Mouse (Mus musculus): ENCODE measurements around the gene Smim8.

DNA sequence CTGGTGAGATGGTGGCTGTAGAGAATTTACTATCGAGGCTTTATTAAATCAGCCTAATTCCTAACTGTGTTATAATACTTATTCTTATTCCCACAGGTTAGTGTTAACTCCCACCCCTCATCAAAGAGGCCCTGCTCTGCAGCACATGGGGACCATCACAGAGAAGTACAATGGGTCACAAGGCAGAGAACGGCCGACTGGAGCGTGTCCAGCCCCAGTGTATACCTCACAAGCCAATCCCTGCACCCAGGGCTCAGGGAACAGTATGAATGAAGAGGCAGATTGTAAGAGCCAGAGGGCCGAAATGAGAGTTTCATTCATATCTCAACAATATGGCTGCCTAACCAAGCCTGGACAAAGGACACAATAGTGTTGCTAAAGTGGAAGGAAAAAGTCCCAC, 18.1 kb upstream of the Smim8 start:
- TF ChIP-seq CTCF (IDR thresholded peaks at IDR 0.05; ENCODE audit: borderline replicate concordance, insufficient read depth, low read length) (no peak), POLR2A (IDR thresholded peaks at IDR 0.05; ENCODE audit: low read depth, low read length) (no peak)

Data from embryonic fibroblast, embryonic 13.5 days (primary cell).